Mouse (Mus musculus) thymus, adult 2 months (tissue): ENCODE measurements around the gene Fndc3a. TPM values are rescaled to one million over a fixed set of nuclear protein-coding genes. Genes with fewer than 3 reads are reported as not detected.

Source experiments
- DNase-seq: peaks from one replicate; pipeline ENCODE4 v3.0.0; 2021
- H3K27ac ChIP-seq: fragments of 200-500 bp; 2 replicates; pipeline ENCODE4 v1.5.1; 2012; ENCODE audit warnings: low read length, control low read depth; ENCODE audit not compliant: control insufficient read depth, insufficient read depth
- H3K27me3 ChIP-seq: fragments of 200-500 bp; 2 replicates; pipeline ENCODE4 v1.6.1; 2012; ENCODE audit warnings: mild to moderate bottlenecking, low read length, moderate library complexity, mixed read lengths; ENCODE audit not compliant: control insufficient read depth, insufficient read depth
- H3K36me3 ChIP-seq: fragments of 200-500 bp; 2 replicates; pipeline ENCODE4 v1.6.1; 2012; ENCODE audit warnings: mild to moderate bottlenecking, low read length, moderate library complexity; ENCODE audit not compliant: control insufficient read depth, insufficient read depth
- H3K4me1 ChIP-seq: fragments of 200-500 bp; replicated peaks from 2 replicates; pipeline ENCODE4 v1.6.1; 2012; ENCODE audit warnings: low read length; ENCODE audit not compliant: control insufficient read depth, insufficient read depth
- H3K4me3 ChIP-seq: fragments of 200-500 bp; 2 replicates; pipeline ENCODE4 v1.5.1; 2012; ENCODE audit warnings: mild to moderate bottlenecking, low read length, control low read depth, moderate library complexity; ENCODE audit not compliant: control insufficient read depth, insufficient read depth
- CTCF ChIP-seq: fragments of 200-500 bp; IDR thresholded peaks from 2 replicates; pipeline ENCODE4 v1.5.1; 2012; ENCODE audit warnings: mild to moderate bottlenecking, control low read depth, low read length, moderate library complexity, borderline replicate concordance; ENCODE audit not compliant: control insufficient read depth, poor library complexity, insufficient read depth; ENCODE audit errors: extremely low read depth
- POLR2A ChIP-seq: fragments of 200-500 bp; IDR thresholded peaks from 2 replicates; pipeline ENCODE4 v1.6.1; 2012; ENCODE audit warnings: mild to moderate bottlenecking, low read length, control low read depth, moderate library complexity; ENCODE audit not compliant: control insufficient read depth, poor library complexity, insufficient read depth; ENCODE audit errors: extremely low read depth
- WGBS: fragments of 180-500 bp; shearing (Covaris S2); methylation state at CpG from one replicate; pipeline ENCODE4 v1.1.7; 2018; 5-methylcytosine and 5-hydroxymethylcytosine counted together
- polyA plus RNA-seq: library from polyadenylated mRNA; depleted of rRNA; stranded (reverse); fragments of >200 nt; gene quantifications from 2 replicates; pipeline ENCODE4 v1.2.3, GENCODE M21; 2012; rRNA removed

The Fndc3a gene
- polyA plus RNA-seq, 1 experiment = 39.1 TPM

DNA sequence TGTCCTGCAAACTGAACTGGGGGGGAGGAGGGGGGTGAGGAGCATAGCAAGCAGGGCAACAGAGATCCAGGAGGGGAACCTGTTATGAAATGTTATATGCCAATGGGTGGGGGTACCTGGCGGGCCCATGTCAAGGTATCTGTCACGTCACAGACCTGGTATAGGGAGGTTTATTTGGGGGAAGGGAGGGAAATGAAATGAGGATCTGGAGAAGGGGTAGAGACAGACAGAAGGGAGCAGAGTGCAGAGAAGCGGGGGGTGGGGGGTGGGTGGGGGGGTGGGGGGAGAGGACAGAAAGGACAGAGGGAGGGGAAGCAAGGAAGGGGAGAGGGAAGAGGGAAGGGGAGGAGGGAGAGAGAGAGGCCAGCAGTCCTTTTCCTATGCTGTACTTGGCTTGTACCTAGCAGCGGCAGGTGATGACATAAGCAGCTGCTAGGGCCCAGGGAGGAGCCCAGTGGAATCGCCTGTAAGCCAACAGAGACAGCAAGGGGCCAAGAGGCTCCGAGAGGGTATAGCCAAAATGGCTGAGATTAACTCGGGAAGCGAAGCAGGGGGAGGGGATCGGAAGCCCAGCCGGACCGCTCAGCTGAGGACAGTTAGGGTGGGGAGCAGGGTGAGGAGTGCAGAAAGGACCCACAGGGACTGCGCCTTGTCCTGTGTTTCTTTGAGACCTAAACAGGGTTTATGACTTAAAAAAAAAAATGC is 203.6 kb downstream of the Fndc3a start:
- no peak for TF ChIP-seq POLR2A
- no peak for TF ChIP-seq CTCF
- no peaks in the 10 kb centered on the region for H3K4me1 ChIP-seq
- no peak for DNase-seq
- H3K4me3 ChIP-seq = no peak overlapping the region
- WGBS = 35% methylated on average over 12 of the region's 12 CpGs
- no peaks in the 10 kb centered on the region for H3K27me3 ChIP-seq
- H3K36me3 ChIP-seq = no peaks in the 10 kb centered on the region
- no peak overlapping the region for H3K27ac ChIP-seq

DNA sequence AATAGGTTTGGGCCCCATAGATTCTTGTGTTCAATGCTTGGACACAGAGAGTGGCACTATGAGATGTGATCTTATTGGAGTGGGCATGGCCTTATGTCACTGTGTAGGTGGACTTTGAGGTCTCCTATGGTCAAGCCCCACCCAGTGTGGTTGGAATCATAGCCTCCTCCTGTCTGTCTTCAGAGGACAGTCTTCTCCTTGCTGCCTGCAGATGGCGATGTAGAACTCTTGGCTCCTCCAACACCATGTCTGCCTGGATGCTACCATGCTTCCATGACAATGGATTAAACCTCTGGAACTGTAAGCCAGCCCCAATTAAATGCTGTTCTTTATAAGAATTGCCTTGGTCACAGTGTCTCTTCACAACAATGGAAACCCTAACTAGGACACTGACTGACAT is 204.8 kb downstream of the Fndc3a start:
- Histone ChIP-seq H3K27me3 (no peaks in the 10 kb centered on the region), H3K4me1 (no peaks in the 10 kb centered on the region), H3K4me3 (no peak overlapping the region), H3K27ac (no peak overlapping the region), H3K36me3 (no peaks in the 10 kb centered on the region)
- 97% methylated on average over 1 of the region's 1 CpGs for WGBS
- DNase-seq = peak; percentile 7
- TF ChIP-seq POLR2A = no peak
- TF ChIP-seq CTCF = no peak

DNA sequence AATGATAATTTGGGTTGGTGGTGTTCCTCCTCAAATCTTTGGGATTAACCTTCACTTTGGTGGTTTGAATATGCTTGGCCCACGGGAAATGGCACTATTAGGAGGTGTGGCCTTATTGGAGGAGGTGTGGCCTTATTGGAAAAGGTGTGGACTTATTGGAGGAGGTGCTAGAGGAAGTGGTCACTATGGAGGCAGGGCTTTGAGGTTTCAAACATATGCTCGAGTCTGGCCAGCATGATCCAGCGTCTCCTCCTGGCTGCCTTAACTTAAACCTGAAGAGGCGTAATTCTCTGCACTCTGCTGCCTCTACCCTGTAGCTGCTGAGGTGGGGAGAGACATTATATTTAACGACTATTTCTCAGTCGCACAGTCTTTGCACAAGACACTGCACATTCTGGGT is 206.6 kb downstream of the Fndc3a start:
- DNase-seq = no peak
- TF ChIP-seq POLR2A (no peak), CTCF (no peak)
- Histone ChIP-seq H3K4me1 (no peaks in the 10 kb centered on the region), H3K4me3 (no peak overlapping the region), H3K27me3 (no peaks in the 10 kb centered on the region), H3K36me3 (no peaks in the 10 kb centered on the region), H3K27ac (no peak overlapping the region)
- 55% methylated on average over 6 of the region's 6 CpGs for WGBS

DNA sequence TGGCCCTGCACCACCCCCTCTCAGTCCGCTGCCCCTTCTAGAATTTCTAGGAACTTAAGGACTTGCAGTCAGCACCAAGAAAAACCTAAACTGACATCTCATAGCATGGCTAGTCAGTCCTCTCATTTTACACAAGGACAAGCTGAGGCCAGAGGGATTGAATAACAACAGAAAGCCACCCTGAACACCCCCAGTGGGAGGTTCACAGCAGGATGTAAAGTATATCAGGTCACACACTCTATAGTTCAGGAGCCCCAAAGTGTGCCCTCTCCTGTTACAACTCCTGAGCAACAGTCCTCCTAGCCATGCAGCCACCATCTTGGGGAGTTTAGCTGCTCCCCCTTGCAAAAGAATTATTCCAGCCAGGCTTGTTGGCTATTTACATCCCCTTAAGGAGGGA is 216.0 kb downstream of the Fndc3a start:
- Histone ChIP-seq H3K4me3 (no peak overlapping the region), H3K27ac (no peak overlapping the region), H3K4me1 (no peaks in the 10 kb centered on the region), H3K36me3 (no peaks in the 10 kb centered on the region), H3K27me3 (no peaks in the 10 kb centered on the region)
- DNase-seq = no peak
- WGBS = 93% methylated on average over 1 of the region's 1 CpGs
- TF ChIP-seq POLR2A = no peak
- TF ChIP-seq CTCF = no peak

DNA sequence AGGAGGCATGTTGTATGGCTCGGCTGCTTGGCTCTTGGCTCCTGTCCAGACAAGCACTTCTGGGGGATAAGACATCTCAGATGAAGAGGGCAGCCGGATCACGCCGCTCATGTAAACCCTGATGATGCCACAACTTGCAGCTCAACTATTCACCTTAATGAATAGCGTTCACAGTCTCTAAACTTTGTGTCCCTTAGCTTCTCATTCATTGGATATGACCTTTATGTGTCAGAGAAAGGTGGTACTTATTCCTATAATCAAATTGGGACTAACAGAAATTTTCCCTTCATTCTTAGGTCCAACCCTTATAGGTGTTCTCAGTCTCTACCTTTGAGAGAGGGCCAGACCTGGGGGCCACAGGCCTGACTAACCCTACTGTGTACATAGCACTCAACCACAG is 218.1 kb downstream of the Fndc3a start, which contains the start of gene Gm9195:
Gene Gm9195 (minus strand): TSS at position 101 of the 400 bp plus-strand sequence.
- TF ChIP-seq CTCF = no peak
- no peak for TF ChIP-seq POLR2A
- no peaks in the 10 kb centered on the region for H3K4me1 ChIP-seq

DNA sequence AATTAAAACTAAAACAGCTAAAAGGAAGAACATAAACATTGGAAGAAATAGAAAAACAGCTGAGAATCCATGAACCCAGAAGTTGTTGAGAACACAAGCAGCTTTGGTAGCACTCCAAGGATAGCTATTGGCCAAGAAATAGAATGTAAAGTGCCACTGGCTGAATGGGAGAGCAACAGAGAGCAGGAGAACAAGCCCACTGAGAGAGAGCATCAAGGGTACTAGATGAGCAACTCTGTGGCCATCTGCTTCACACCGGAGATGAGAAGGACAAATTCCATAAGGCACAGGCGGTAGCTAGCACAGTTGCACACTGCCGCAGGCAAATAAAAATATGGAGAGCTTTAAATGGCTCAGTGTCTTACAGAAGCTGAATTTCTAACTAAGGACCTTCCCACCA is 219.4 kb downstream of the Fndc3a start:
- 98% methylated on average over 3 of the region's 3 CpGs for WGBS
- H3K27ac ChIP-seq = no peak overlapping the region
- no peak for TF ChIP-seq CTCF
- no peak for TF ChIP-seq POLR2A

More for the DNA sequence above, 218.1 kb downstream of the Fndc3a start, which contains the start of gene Gm9195:
- Histone ChIP-seq H3K27ac (no peak within 1 kb of the TSS), H3K27me3 (no peaks in the 10 kb centered on the region), H3K36me3 (no peaks in the 10 kb centered on the region), H3K4me3 (no peak within 1 kb of the TSS)
- no peak for DNase-seq
- WGBS = 92% methylated on average over 5 of the region's 5 CpGs

More for the DNA sequence above, 219.4 kb downstream of the Fndc3a start:
- Histone ChIP-seq H3K4me3 (no peak overlapping the region), H3K4me1 (no peaks in the 10 kb centered on the region), H3K36me3 (no peaks in the 10 kb centered on the region), H3K27me3 (no peaks in the 10 kb centered on the region)
- DNase-seq = no peak

Other genes with a start within 250 kb of the Fndc3a start
- 0.89 and 1.0 TPM in 2 replicates for gene Gm9195, start 218.2 kb downstream of the Fndc3a start, polyA plus RNA-seq